Mouse (Mus musculus) neural tube, embryonic 11.5 days (tissue): ENCODE data around the gene Spib. TPM values are rescaled to one million over a fixed set of nuclear protein-coding genes. Genes with fewer than 3 reads are reported as not detected.

Experiments
- ATAC-seq: fragments of 200-750 bp; cut with Nextera tagmentation; 2 replicates; pipeline ENCODE4 v1.8.0; 2017; ENCODE audit warnings: moderate number of reproducible peaks, mild to moderate bottlenecking, moderate TSS enrichment, moderate library complexity; ENCODE audit not compliant: insufficient read depth, low FRiP score, low TSS enrichment
- DNase-seq: peaks from one replicate; pipeline ENCODE4 v3.0.0-alpha.2; 2015; ENCODE audit warnings: low spot score
- H3K27ac ChIP-seq: fragments of 300-500 bp; sonication (generic); 2 replicates; pipeline ENCODE4 v1.5.1; 2014; ENCODE audit warnings: low read depth, mild to moderate bottlenecking, low read length
- H3K27me3 ChIP-seq: fragments of 300-500 bp; sonication (generic); 2 replicates; pipeline ENCODE4 v1.6.1; 2014; ENCODE audit warnings: mild to moderate bottlenecking, low read length, mixed read lengths; ENCODE audit not compliant: control insufficient read depth, insufficient read depth
- H3K36me3 ChIP-seq: fragments of 300-500 bp; sonication (generic); 2 replicates; pipeline ENCODE4 v1.6.1; 2014; ENCODE audit warnings: mild to moderate bottlenecking, low read length, moderate library complexity, mixed read lengths; ENCODE audit not compliant: control insufficient read depth, insufficient read depth
- H3K4me1 ChIP-seq: fragments of 300-500 bp; sonication (generic); 2 replicates; pipeline ENCODE4 v1.6.1; 2014; ENCODE audit warnings: low read length, mixed read lengths; ENCODE audit not compliant: control insufficient read depth, insufficient read depth
- H3K4me2 ChIP-seq: fragments of 300-500 bp; sonication (generic); 2 replicates; pipeline ENCODE4 v1.6.1; 2014; ENCODE audit warnings: low read depth, mild to moderate bottlenecking, moderate library complexity
- H3K4me3 ChIP-seq: fragments of 300-500 bp; sonication (generic); 2 replicates; pipeline ENCODE4 v1.5.1; 2014; ENCODE audit warnings: low read depth, low read length
- H3K9ac ChIP-seq: fragments of 300-500 bp; sonication (generic); 2 replicates; pipeline ENCODE4 v1.6.1; 2014; ENCODE audit warnings: mild to moderate bottlenecking, low read length
- H3K9me3 ChIP-seq: fragments of 300-500 bp; sonication (generic); 2 replicates; pipeline ENCODE4 v1.6.1; 2016; ENCODE audit warnings: low read length; ENCODE audit not compliant: control insufficient read depth
- WGBS: fragments of 180-500 bp; shearing (Covaris S2); extraction: QIAGEN DNeasy Blood & Tissue Kit; methylation state at CpG from one replicate; pipeline ENCODE4 v1.1.7; 2014; 5-methylcytosine and 5-hydroxymethylcytosine counted together
- polyA plus RNA-seq: library from polyadenylated mRNA; unstranded; fragments of >200 nt; fragmentation: Nextera tagmentation; extraction: Ambion mirVana; gene quantifications from 2 replicates; pipeline ENCODE4 v1.2.1, GENCODE M21; 2014

Spib gene
- polyA plus RNA-seq, 1 experiment from 2014 or later, result not detected

GRCm38 (mm10) chr7:44543071-44543470 lies 11.2 kb upstream of the Spib start:
- WGBS, result 83% methylated on average over 12 of the region's 12 CpGs
- Histone ChIP-seq H3K27me3 (no peaks in the 10 kb centered on the region), H3K4me2 (no peak overlapping the region), H3K9me3 (0 out of 2 replicates have a peak, but pooled peaks cover 2% of the 10 kb centered on the region), H3K9ac (no peak overlapping the region), H3K4me3 (no peak overlapping the region), H3K27ac (no peak overlapping the region), H3K4me1 (peaks cover 9% of the 10 kb centered on the region), H3K36me3 (peaks cover 17% of the 10 kb centered on the region)
- ATAC-seq (no peak), DNase-seq (no peak)

- Histone ChIP-seq H3K36me3 (peaks cover 17% of the 10 kb centered on the region), H3K27ac (no peak overlapping the region), H3K4me3 (no peak overlapping the region), H3K27me3 (no peaks in the 10 kb centered on the region), H3K9me3 (0 out of 2 replicates have a peak, but pooled peaks cover 2% of the 10 kb centered on the region), H3K9ac (no peak overlapping the region), H3K4me2 (no peak overlapping the region), H3K4me1 (peaks cover 4% of the 10 kb centered on the region)
- no peak for ATAC-seq
- 95% methylated on average over 11 of the region's 11 CpGs for WGBS
- no peak for DNase-seq
Observed at GRCm38 (mm10) chr7:44542555-44542954, 10.7 kb upstream of the Spib start.

DNA sequence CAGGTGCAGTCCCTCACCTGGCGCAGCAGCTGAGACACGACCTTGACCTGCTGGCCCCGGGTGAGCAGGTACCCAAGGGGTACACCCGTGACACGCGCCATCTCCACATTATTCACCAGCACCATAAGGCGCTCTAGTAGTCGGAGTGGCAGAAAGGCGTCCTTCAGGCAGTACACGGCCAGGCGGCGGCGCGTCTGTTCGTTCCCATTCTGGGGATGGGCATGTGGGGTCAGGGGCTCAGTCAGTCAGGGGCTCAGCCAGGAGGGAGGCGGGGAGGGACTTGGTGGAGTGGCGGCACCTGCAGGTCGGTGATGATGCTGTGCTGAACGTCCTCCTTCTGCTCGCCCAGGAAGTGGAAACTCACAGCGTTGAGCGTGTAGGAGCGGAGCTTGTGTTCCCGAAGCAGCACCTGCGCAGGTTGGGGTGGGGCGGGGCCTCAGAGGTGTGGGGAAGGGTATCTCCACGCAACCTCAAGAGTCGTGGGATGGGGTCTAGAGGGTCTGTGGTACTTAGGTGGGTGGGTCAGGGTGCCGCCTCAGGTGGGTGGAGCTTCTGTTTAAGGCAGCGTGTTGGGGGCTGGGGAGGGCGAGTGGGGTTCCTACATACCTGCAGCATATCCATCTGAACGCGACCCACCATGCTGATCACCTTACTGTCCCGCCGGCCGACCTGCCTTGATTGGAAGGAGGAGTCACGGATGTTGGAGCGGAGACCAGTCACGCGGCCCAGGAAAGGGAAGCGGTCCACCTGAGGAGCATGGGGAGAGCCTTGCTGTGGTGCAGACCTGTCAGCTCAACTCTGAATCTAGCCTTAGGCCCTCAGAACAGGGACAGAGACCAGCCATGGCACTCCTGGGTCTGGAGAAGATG lies 7.1 kb upstream of the Spib start:
- Histone ChIP-seq H3K4me3 (no peak overlapping the region), H3K9ac (no peak overlapping the region), H3K4me2 (no peak overlapping the region), H3K9me3 (no peaks in the 10 kb centered on the region), H3K27ac (no peak overlapping the region), H3K36me3 (peaks cover 23% of the 10 kb centered on the region), H3K27me3 (no peaks in the 10 kb centered on the region), H3K4me1 (no peaks in the 10 kb centered on the region)
- WGBS, result 94% methylated on average over 41 of the region's 41 CpGs
- no peak for DNase-seq
- no peak for ATAC-seq

DNA sequence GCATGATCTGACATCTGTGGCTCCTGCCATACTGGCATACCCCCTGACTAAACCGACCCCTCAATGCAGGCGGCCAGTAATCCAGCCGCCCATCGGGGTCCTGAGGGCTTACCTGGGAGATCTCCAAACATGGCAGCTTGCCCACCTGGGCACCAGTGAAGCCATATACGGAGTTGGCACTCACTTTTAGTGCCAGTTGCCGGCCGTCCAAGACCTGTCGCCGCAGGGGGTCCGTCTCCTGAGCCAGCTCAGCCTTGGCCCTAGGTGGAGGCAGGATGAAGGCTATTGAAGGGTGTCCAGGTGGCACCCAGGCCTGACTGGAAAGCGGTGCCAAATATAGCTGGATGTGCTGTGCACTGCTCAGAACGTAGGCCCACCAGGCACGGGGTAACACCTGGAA lies 5.6 kb upstream of the Spib start:
- Histone ChIP-seq H3K27me3 (no peaks in the 10 kb centered on the region), H3K9ac (no peak overlapping the region), H3K36me3 (peaks cover 26% of the 10 kb centered on the region), H3K4me2 (no peak overlapping the region), H3K4me1 (no peaks in the 10 kb centered on the region), H3K27ac (no peak overlapping the region), H3K4me3 (no peak overlapping the region), H3K9me3 (no peaks in the 10 kb centered on the region)
- no peak for DNase-seq
- 96% methylated on average over 13 of the region's 13 CpGs for WGBS
- no peak for ATAC-seq

GRCm38 (mm10) chr7:44537009-44537408 lies 5.1 kb upstream of the Spib start:
- H3K9ac ChIP-seq, result no peak overlapping the region
- H3K27me3 ChIP-seq, result no peaks in the 10 kb centered on the region
- DNase-seq (no peak), ATAC-seq (no peak)
- 88% methylated on average over 7 of the region's 7 CpGs for WGBS
- H3K9me3 ChIP-seq, result no peaks in the 10 kb centered on the region
- no peaks in the 10 kb centered on the region for H3K4me1 ChIP-seq
- H3K27ac ChIP-seq, result no peak overlapping the region
- no peak overlapping the region for H3K4me2 ChIP-seq
- peaks cover 26% of the 10 kb centered on the region for H3K36me3 ChIP-seq
- no peak overlapping the region for H3K4me3 ChIP-seq

GRCm38 (mm10) chr7:44536590-44536968 lies 4.7 kb upstream of the Spib start:
- peaks cover 26% of the 10 kb centered on the region for H3K36me3 ChIP-seq
- no peak for ATAC-seq
- WGBS, result 96% methylated on average over 6 of the region's 6 CpGs
- no peak overlapping the region for H3K4me3 ChIP-seq
- DNase-seq, result no peak
- no peaks in the 10 kb centered on the region for H3K27me3 ChIP-seq
- no peak overlapping the region for H3K27ac ChIP-seq
- H3K9ac ChIP-seq, result no peak overlapping the region
- no peak overlapping the region for H3K4me2 ChIP-seq
- no peaks in the 10 kb centered on the region for H3K9me3 ChIP-seq
- H3K4me1 ChIP-seq, result no peaks in the 10 kb centered on the region

GRCm38 (mm10) chr7:44535657-44536589 lies 4.1 kb upstream of the Spib start:
- Histone ChIP-seq H3K4me3 (no peak overlapping the region), H3K9me3 (no peaks in the 10 kb centered on the region), H3K4me2 (no peak overlapping the region), H3K4me1 (no peaks in the 10 kb centered on the region), H3K36me3 (peaks cover 26% of the 10 kb centered on the region), H3K9ac (no peak overlapping the region), H3K27ac (no peak overlapping the region), H3K27me3 (no peaks in the 10 kb centered on the region)
- 92% methylated on average over 27 of the region's 27 CpGs for WGBS
- DNase-seq, result no peak
- no peak for ATAC-seq

DNA sequence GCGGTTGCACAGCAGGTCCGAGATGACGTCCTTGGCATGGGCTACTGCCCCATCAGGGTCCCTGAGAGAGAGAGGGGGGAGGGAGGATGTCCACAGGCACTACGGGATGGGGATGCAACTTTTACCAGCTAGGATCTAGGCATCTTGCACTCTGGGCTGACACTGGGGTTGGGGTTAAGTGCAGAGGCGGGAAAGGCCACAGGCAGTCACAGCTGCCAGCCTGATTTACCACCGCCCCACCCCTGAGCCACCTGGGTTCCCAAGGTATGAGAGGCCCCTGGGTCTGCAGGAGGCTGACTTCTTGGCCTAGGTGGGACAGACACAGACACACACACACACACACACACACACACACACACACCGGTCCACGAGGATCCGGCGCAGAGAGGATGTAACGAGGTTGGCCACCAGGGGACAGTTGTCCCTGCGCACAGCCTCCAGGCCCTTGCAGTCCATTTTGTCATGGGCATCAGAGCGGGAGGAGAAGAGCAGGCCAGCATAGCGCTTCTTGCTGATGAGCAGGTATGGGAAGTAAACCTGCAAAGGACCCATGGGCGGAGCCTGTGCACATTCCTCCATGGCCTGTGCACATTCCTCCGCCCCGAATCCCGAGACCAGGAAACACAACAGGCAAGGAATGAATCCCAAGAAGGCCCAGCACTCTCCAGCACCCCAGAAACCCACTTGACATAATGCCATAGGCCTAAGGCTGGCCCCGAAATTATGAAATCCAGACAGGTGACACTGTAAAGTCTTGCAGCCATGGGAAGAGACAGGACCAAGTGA lies 3.0 kb upstream of the Spib start:
- Histone ChIP-seq H3K36me3 (peaks cover 19% of the 10 kb centered on the region), H3K9ac (no peak overlapping the region), H3K4me3 (no peak overlapping the region), H3K27me3 (no peaks in the 10 kb centered on the region), H3K27ac (no peak overlapping the region), H3K9me3 (no peaks in the 10 kb centered on the region), H3K4me1 (no peaks in the 10 kb centered on the region), H3K4me2 (no peak overlapping the region)
- WGBS, result 85% methylated on average over 19 of the region's 19 CpGs
- no peak for DNase-seq
- no peak for ATAC-seq
